Comparison of ENCODE assay signal across 15 mouse cellular contexts in the genomic region with DNA sequence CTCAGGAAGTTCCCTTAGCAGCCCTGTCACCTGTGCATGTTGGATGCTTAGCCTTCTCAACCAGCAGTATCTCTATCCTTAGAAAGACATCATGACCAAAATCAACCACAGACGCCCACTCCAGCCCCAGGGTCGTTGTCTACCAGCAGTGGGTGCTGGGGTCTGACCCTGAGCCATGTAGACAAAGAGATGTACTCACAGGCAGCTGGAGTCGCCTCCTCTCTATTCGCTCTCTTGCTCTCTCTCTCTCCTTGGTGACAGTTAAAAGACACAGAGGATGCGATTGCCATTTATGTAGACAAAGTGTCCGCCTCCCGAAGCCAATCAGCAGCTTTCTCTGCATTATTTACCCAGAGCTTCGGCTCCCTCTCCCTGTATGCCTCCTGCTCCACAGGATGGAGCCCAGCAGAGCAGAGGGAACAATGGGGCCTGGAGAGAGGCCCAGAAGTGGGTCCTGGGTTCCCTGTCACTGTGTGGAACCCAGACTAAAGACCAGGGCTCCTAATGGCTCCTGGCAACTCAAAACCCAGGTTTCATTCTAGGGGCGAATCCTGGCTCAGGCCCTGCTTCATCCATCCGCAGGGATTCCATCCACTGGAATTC. TPM values are rescaled to one million over a fixed set of nuclear protein-coding genes. Genes with fewer than 3 reads are reported as not detected.
DNase-seq lines count a peak whose midpoint lies in the region; ATAC-seq and TF ChIP-seq lines count a peak whose summit lies in the region.
"Had no signal": no experiment of that assay in that cellular context is flagged by ENCODE, and none has a peak within 500 bp of the region (broad histone marks: within the 10 kb centered on the region; RNA-seq: fewer than 3 reads in every experiment).

No protein-coding gene starts in this region.

- no peak for TF ChIP-seq CTCF in heart, postnatal 0 days (IDR thresholded peaks at IDR 0.05; ENCODE audit: low read depth)
- TF ChIP-seq CTCF in hindbrain, postnatal 0 days (IDR thresholded peaks at IDR 0.05; ENCODE audit: low read depth) = no peak

- no peaks in the 10 kb centered on the region for H3K9me3 ChIP-seq in heart, postnatal 0 days (replicated peaks; ENCODE audit: control insufficient read depth, low read length)
- no peaks in the 10 kb centered on the region for H3K9me3 ChIP-seq in forebrain, embryonic 12.5 days
- H3K9me3 ChIP-seq in hindbrain, postnatal 0 days (ENCODE audit: low read length) = no peaks in the 10 kb centered on the region
- H3K9me3 ChIP-seq: intestine, embryonic 15.5 days; liver, embryonic 12.5 days had no signal

- H3K4me1 ChIP-seq in heart, postnatal 0 days (ENCODE audit: control insufficient read depth, insufficient read depth) = no peaks in the 10 kb centered on the region; the same call in 1 of the 2 replicates
- peaks cover 12% of the 10 kb centered on the region; the same call in 1 of the 2 replicates for H3K4me1 ChIP-seq in forebrain, embryonic 12.5 days
- H3K4me1 ChIP-seq in hindbrain, postnatal 0 days (ENCODE audit: insufficient read depth, low read length) = no peaks in the 10 kb centered on the region

- ATAC-seq in heart, postnatal 0 days (ENCODE audit: insufficient read depth, low read depth) = no peak
- ATAC-seq in forebrain, embryonic 12.5 days (ENCODE audit: low FRiP score) = peak; percentile 50; the same call in 1 of the 2 replicates
- ATAC-seq in hindbrain, postnatal 0 days = peak; percentile 55; the same call in 1 of the 2 replicates
- ATAC-seq: intestine, embryonic 15.5 days; liver, embryonic 12.5 days; Patski had no signal

- no peaks in the 10 kb centered on the region for H3K27me3 ChIP-seq in heart, postnatal 0 days (ENCODE audit: control insufficient read depth, insufficient read depth, low read length)
- no peaks in the 10 kb centered on the region for H3K27me3 ChIP-seq in forebrain, embryonic 12.5 days
- no peaks in the 10 kb centered on the region for H3K27me3 ChIP-seq in hindbrain, postnatal 0 days (ENCODE audit: insufficient read depth, low read length)
- H3K27me3 ChIP-seq: intestine, embryonic 15.5 days; liver, embryonic 12.5 days; Patski had no signal

- TF ChIP-seq EP300 in heart, postnatal 0 days (IDR thresholded peaks at IDR 0.05; ENCODE audit: low read depth) = no peak

- H3K9ac ChIP-seq in heart, postnatal 0 days (replicated peaks; ENCODE audit: low read depth, low read length) = no peak overlapping the region; the same call in 1 of the 2 replicates
- no peak overlapping the region for H3K9ac ChIP-seq in forebrain, embryonic 12.5 days
- H3K9ac ChIP-seq in hindbrain, postnatal 0 days (replicated peaks; ENCODE audit: low read length) = no peak overlapping the region
- H3K9ac ChIP-seq: intestine, embryonic 15.5 days; liver, embryonic 12.5 days had no signal

- 72% methylated on average over 10 of the region's 10 CpGs for WGBS in heart, postnatal 0 days
- 54% methylated on average over 10 of the region's 10 CpGs for WGBS in forebrain, embryonic 12.5 days
- 33% methylated on average over 10 of the region's 10 CpGs for WGBS in hindbrain, postnatal 0 days

- DNase-seq in heart, postnatal 0 days (ENCODE audit: low spot score) = no peak
- no peak for DNase-seq in heart, adult 9 months (ENCODE audit: low spot score in 2 of 2)
- DNase-seq in brain, adult 2 months (ENCODE audit: low read depth, low spot score) = peak; percentile 35
- DNase-seq in hindbrain, postnatal 0 days (ENCODE audit: low spot score) = no peak
- DNase-seq in cerebellum, postnatal 25 days = no peak
- DNase-seq in urinary bladder, postnatal 25 days (ENCODE audit: low spot score) = no peak
- DNase-seq: adrenal gland, adult 2 months; gastrocnemius, postnatal 14 days; right cerebral cortex, postnatal 14 days; thymus, postnatal 36 days had no signal

- peak overlapping the region; percentile 23 for H3K27ac ChIP-seq in heart, postnatal 0 days (ENCODE audit: low read depth)
- H3K27ac ChIP-seq in forebrain, embryonic 12.5 days = peak overlapping the region; percentile 32; the same call in 1 of the 2 replicates
- no peak overlapping the region for H3K27ac ChIP-seq in hindbrain, postnatal 0 days
- H3K27ac ChIP-seq: intestine, embryonic 15.5 days; liver, embryonic 12.5 days had no signal

- no peaks in the 10 kb centered on the region for H3K36me3 ChIP-seq in heart, postnatal 0 days (replicated peaks; ENCODE audit: control insufficient read depth, insufficient read depth, low read length)
- no peaks in the 10 kb centered on the region for H3K36me3 ChIP-seq in forebrain, embryonic 12.5 days (replicated peaks)
- H3K36me3 ChIP-seq in hindbrain, postnatal 0 days (ENCODE audit: insufficient read depth, low read length) = no peaks in the 10 kb centered on the region
- H3K36me3 ChIP-seq: intestine, embryonic 15.5 days; liver, embryonic 12.5 days had no signal

- peak overlapping the region; percentile 21 for H3K4me3 ChIP-seq in heart, postnatal 0 days (ENCODE audit: low read depth, low read length)
- H3K4me3 ChIP-seq in forebrain, embryonic 12.5 days (replicated peaks) = no peak overlapping the region
- no peak overlapping the region for H3K4me3 ChIP-seq in hindbrain, postnatal 0 days (ENCODE audit: low read length)
- H3K4me3 ChIP-seq: erythroblast, embryonic 14.5 days; intestine, embryonic 15.5 days; liver, embryonic 12.5 days had no signal

- no peak overlapping the region for H3K4me2 ChIP-seq in heart, postnatal 0 days (ENCODE audit: low read depth, low read length)
- H3K4me2 ChIP-seq in forebrain, embryonic 12.5 days = no peak overlapping the region
- H3K4me2 ChIP-seq in hindbrain, postnatal 0 days (ENCODE audit: low read depth, low read length) = no peak overlapping the region
- H3K4me2 ChIP-seq: intestine, embryonic 15.5 days; liver, embryonic 12.5 days had no signal

RNA-seq across cellular contexts. Expression of gene Ddc, which starts 7.7 kb away (rescaled TPM):
- 248 and 309 TPM in 2 replicates for total RNA-seq in heart, postnatal 0 days (2014; rRNA removed; ENCODE audit: low replicate concordance)
- polyA plus RNA-seq in heart, postnatal 0 days (2015; fragmentation: Nextera tagmentation; extraction: Ambion mirVana) = 129 and 140 TPM in 2 replicates
- polyA plus RNA-seq in forebrain, embryonic 12.5 days (2016; fragmentation: Nextera tagmentation; extraction: Ambion mirVana) = 7.3 and 7.7 TPM in 2 replicates
- 11.4 and 13.7 TPM in 2 replicates for total RNA-seq in hindbrain, postnatal 0 days (2014; rRNA removed)
- polyA plus RNA-seq in hindbrain, postnatal 0 days (2015; fragmentation: Nextera tagmentation; extraction: Ambion mirVana) = 15.4 and 20.5 TPM in 2 replicates
